Mouse (Mus musculus) heart, postnatal 0 days (tissue): Measurements from ENCODE around the gene Fam98c. TPM values are rescaled to one million over a fixed set of nuclear protein-coding genes. Genes with fewer than 3 reads are reported as not detected.

Source experiments
- ATAC-seq: fragments of 200-750 bp; cut with Nextera tagmentation; 2 replicates; pipeline ENCODE4 v1.8.0; 2017; ENCODE audit warnings: low read depth, moderate number of reproducible peaks, moderate library complexity; ENCODE audit not compliant: insufficient read depth
- DNase-seq: peaks from one replicate; pipeline ENCODE4 v3.0.0-alpha.2; 2016; ENCODE audit warnings: low spot score
- H3K27ac ChIP-seq: fragments of 300-500 bp; sonication (generic); 2 replicates; pipeline ENCODE4 v1.5.1; 2014; ENCODE audit warnings: low read depth, mild to moderate bottlenecking
- H3K27me3 ChIP-seq: fragments of 300-500 bp; sonication (generic); 2 replicates; pipeline ENCODE4 v1.6.1; 2014; ENCODE audit warnings: low read length, mixed read lengths; ENCODE audit not compliant: control insufficient read depth, insufficient read depth
- H3K36me3 ChIP-seq: fragments of 300-500 bp; sonication (generic); replicated peaks from 2 replicates; pipeline ENCODE4 v1.6.1; 2014; ENCODE audit warnings: low read length, mixed read lengths; ENCODE audit not compliant: control insufficient read depth, insufficient read depth
- H3K4me1 ChIP-seq: fragments of 300-500 bp; sonication (generic); 2 replicates; pipeline ENCODE4 v1.6.1; 2014; ENCODE audit warnings: antibody characterized with exemption; ENCODE audit not compliant: control insufficient read depth, insufficient read depth
- H3K4me2 ChIP-seq: fragments of 300-500 bp; sonication (generic); 2 replicates; pipeline ENCODE4 v1.6.1; 2014; ENCODE audit warnings: low read depth, mild to moderate bottlenecking, low read length, moderate library complexity
- H3K4me3 ChIP-seq: fragments of 300-500 bp; sonication (generic); 2 replicates; pipeline ENCODE4 v1.5.1; 2014; ENCODE audit warnings: low read depth, low read length
- H3K9ac ChIP-seq: fragments of 300-500 bp; sonication (generic); replicated peaks from 2 replicates; pipeline ENCODE4 v1.6.1; 2014; ENCODE audit warnings: low read depth, low read length, mixed read lengths
- H3K9me3 ChIP-seq: fragments of 300-500 bp; sonication (generic); replicated peaks from 2 replicates; pipeline ENCODE4 v1.6.1; 2016; ENCODE audit warnings: low read length; ENCODE audit not compliant: control insufficient read depth
- CTCF ChIP-seq: IDR thresholded peaks from 2 replicates; pipeline ENCODE4 v1.5.1; 2016; ENCODE audit warnings: antibody characterized with exemption, control low read depth, low read depth
- EP300 ChIP-seq: IDR thresholded peaks from 2 replicates; pipeline ENCODE4 v1.6.1; 2016; ENCODE audit warnings: antibody characterized with exemption, low read depth
- WGBS: fragments of 180-500 bp; shearing (Covaris S2); extraction: QIAGEN DNeasy Blood & Tissue Kit; methylation state at CpG from one replicate; pipeline ENCODE4 v1.1.7; 2014; 5-methylcytosine and 5-hydroxymethylcytosine counted together
- polyA plus RNA-seq: library from polyadenylated mRNA; unstranded; fragments of >200 nt; fragmentation: Nextera tagmentation; extraction: Ambion mirVana; gene quantifications from 2 replicates; pipeline ENCODE4 v1.2.1, GENCODE M21; 2015
- total RNA-seq: library from RNA; depleted of rRNA; stranded (reverse); fragments of >200 nt; gene quantifications from 2 replicates; pipeline ENCODE4 v1.2.3, GENCODE M21; 2014; ENCODE audit warnings: low replicate concordance

Gene Fam98c
- total and polyA plus RNA-seq, 2 experiments from 2014 or later: 23.2 to 28.1 TPM

GRCm38 (mm10) chr7:29128725-29129124 lies 27.3 kb downstream of the Fam98c start:
- Histone ChIP-seq H3K36me3 (no peaks in the 10 kb centered on the region), H3K9me3 (no peaks in the 10 kb centered on the region), H3K4me3 (no peak overlapping the region), H3K27me3 (peaks cover 10% of the 10 kb centered on the region; the same call in 1 of the 2 replicates), H3K4me2 (no peak overlapping the region), H3K9ac (no peak overlapping the region), H3K27ac (no peak overlapping the region), H3K4me1 (0 out of 2 replicates have a peak, but pooled peaks cover 7% of the 10 kb centered on the region)
- ATAC-seq (no peak), DNase-seq (peak; percentile 28)
- peak; percentile 64 for TF ChIP-seq CTCF
- TF ChIP-seq EP300: no peak
- WGBS: 71% methylated on average over 2 of the region's 2 CpGs

- no peak overlapping the region for H3K9ac ChIP-seq
- H3K4me3 ChIP-seq: no peak overlapping the region
- no peak overlapping the region for H3K27ac ChIP-seq
- 0 out of 2 replicates have a peak, but pooled peaks cover 7% of the 10 kb centered on the region for H3K4me1 ChIP-seq
- no peaks in the 10 kb centered on the region for H3K9me3 ChIP-seq
- no peak for ATAC-seq
- 23% methylated on average over 7 of the region's 7 CpGs for WGBS
- H3K27me3 ChIP-seq: peaks cover 10% of the 10 kb centered on the region; the same call in 1 of the 2 replicates
- TF ChIP-seq CTCF (peak; percentile 48), EP300 (no peak)
- no peaks in the 10 kb centered on the region for H3K36me3 ChIP-seq
- H3K4me2 ChIP-seq: no peak overlapping the region
- peak; percentile 11 for DNase-seq
These were observed 29.7 kb downstream of the Fam98c start for GRCm38 (mm10) chr7:29126173-29126915.

- peak; percentile 49; the same call in 1 of the 2 replicates for ATAC-seq
- Histone ChIP-seq H3K4me3 (peak within 1 kb of the TSS; percentile 23), H3K27ac (no peak within 1 kb of the TSS), H3K4me1 (0 out of 2 replicates have a peak, but pooled peaks cover 7% of the 10 kb centered on the region), H3K27me3 (peaks cover 10% of the 10 kb centered on the region; the same call in 1 of the 2 replicates), H3K9me3 (no peaks in the 10 kb centered on the region), H3K9ac (no peak within 1 kb of the TSS), H3K4me2 (peak within 1 kb of the TSS; percentile 52), H3K36me3 (no peaks in the 10 kb centered on the region)
- DNase-seq: no peak
- under 1% methylated on average over 16 of the region's 16 CpGs for WGBS
- TF ChIP-seq EP300 (no peak), CTCF (no peak)
These were observed 31.1 kb downstream of the Fam98c start, which contains the start of gene Ryr1 for GRCm38 (mm10) chr7:29124970-29125369. Gene Ryr1 (minus strand): TSS chr7:29125179.

GRCm38 (mm10) chr7:29123531-29124358 lies 32.3 kb downstream of the Fam98c start:
- H3K4me3 ChIP-seq: no peak overlapping the region
- DNase-seq (no peak), ATAC-seq (no peak)
- no peaks in the 10 kb centered on the region for H3K36me3 ChIP-seq
- no peak for TF ChIP-seq CTCF
- no peak for TF ChIP-seq EP300
- H3K27ac ChIP-seq: no peak overlapping the region
- peaks cover 10% of the 10 kb centered on the region; the same call in 1 of the 2 replicates for H3K27me3 ChIP-seq
- no peak overlapping the region for H3K9ac ChIP-seq
- WGBS: 40% methylated on average over 5 of the region's 5 CpGs
- H3K4me1 ChIP-seq: 0 out of 2 replicates have a peak, but pooled peaks cover 7% of the 10 kb centered on the region
- no peak overlapping the region for H3K4me2 ChIP-seq
- H3K9me3 ChIP-seq: no peaks in the 10 kb centered on the region

- Histone ChIP-seq H3K27ac (no peak overlapping the region), H3K36me3 (no peaks in the 10 kb centered on the region), H3K9me3 (no peaks in the 10 kb centered on the region), H3K9ac (no peak overlapping the region), H3K4me3 (no peak overlapping the region), H3K4me1 (0 out of 2 replicates have a peak, but pooled peaks cover 7% of the 10 kb centered on the region), H3K4me2 (no peak overlapping the region), H3K27me3 (peaks cover 13% of the 10 kb centered on the region; the same call in 1 of the 2 replicates)
- WGBS: 85% methylated on average over 9 of the region's 9 CpGs
- DNase-seq (no peak), ATAC-seq (no peak)
- TF ChIP-seq CTCF: no peak
- no peak for TF ChIP-seq EP300
These were observed 33.2 kb downstream of the Fam98c start for GRCm38 (mm10) chr7:29122821-29123220.
